Mouse (Mus musculus): ENCODE results near the gene Adck1.
"Not testable (repeated sequence)": the region's sequence is repeated elsewhere in the genome, so short reads cannot be mapped to it uniquely, and the experiment has no call there.

The Adck1 gene

GRCm38 (mm10) chr12:88428735-88429134 lies 68.4 kb downstream of the Adck1 start:
- no peak for DNase-seq

GRCm38 (mm10) chr12:88432277-88432676 lies 71.9 kb downstream of the Adck1 start:
- no peak for DNase-seq

- no peak for DNase-seq
Measured at GRCm38 (mm10) chr12:88433171-88433570, 72.8 kb downstream of the Adck1 start.

- no peak for DNase-seq
Measured at GRCm38 (mm10) chr12:88436962-88437750, 76.8 kb downstream of the Adck1 start.

GRCm38 (mm10) chr12:88441922-88442809 lies 81.8 kb downstream of the Adck1 start:
- no peak for DNase-seq

GRCm38 (mm10) chr12:88444040-88444439 lies 83.7 kb downstream of the Adck1 start:
- peak; percentile 10 for DNase-seq

GRCm38 (mm10) chr12:88445471-88445870 lies 85.1 kb downstream of the Adck1 start:
- no peak for DNase-seq

GRCm38 (mm10) chr12:88450658-88451563 lies 90.6 kb downstream of the Adck1 start:
- no peak for DNase-seq

- no peak for DNase-seq
Measured at GRCm38 (mm10) chr12:88454701-88455410, 94.5 kb downstream of the Adck1 start.

GRCm38 (mm10) chr12:88457021-88457420 lies 96.7 kb downstream of the Adck1 start:
- DNase-seq = no peak

- no peak for DNase-seq
Measured at GRCm38 (mm10) chr12:88458936-88459335, 98.6 kb downstream of the Adck1 start.

GRCm38 (mm10) chr12:88459461-88459860 lies 99.1 kb downstream of the Adck1 start:
- DNase-seq = no peak

GRCm38 (mm10) chr12:88461026-88461425 lies 100.7 kb downstream of the Adck1 start:
- DNase-seq = no peak

GRCm38 (mm10) chr12:88463588-88464290 lies 103.4 kb downstream of the Adck1 start:
- no peak for DNase-seq

GRCm38 (mm10) chr12:88466801-88467200 lies 106.4 kb downstream of the Adck1 start:
- DNase-seq = no peak

GRCm38 (mm10) chr12:88467257-88467656 lies 106.9 kb downstream of the Adck1 start:
- DNase-seq = no peak

GRCm38 (mm10) chr12:88467935-88468465 lies 107.6 kb downstream of the Adck1 start:
- DNase-seq = no peak

GRCm38 (mm10) chr12:88468691-88469090 lies 108.3 kb downstream of the Adck1 start:
- DNase-seq = peak; percentile 11

GRCm38 (mm10) chr12:88471884-88472283 lies 111.5 kb downstream of the Adck1 start:
- not testable (repeated sequence) for DNase-seq

GRCm38 (mm10) chr12:88472832-88473231 lies 112.5 kb downstream of the Adck1 start:
- DNase-seq = no peak

- no peak for DNase-seq
Measured at GRCm38 (mm10) chr12:88473796-88474195, 113.4 kb downstream of the Adck1 start.
